Mouse (Mus musculus): Measurements from ENCODE around the gene Zfp763.
"Not testable (repeated sequence)": the region's sequence is repeated elsewhere in the genome, so short reads cannot be mapped to it uniquely, and the experiment has no call there.

Gene Zfp763

GRCm38 (mm10) chr17:33032900-33033891 lies at the start of gene Zfp763:
Gene Zfp763, minus strand, starts transcription at chr17:33033402.
- peak; percentile 72 to 75 for DNase-seq

- no peak for DNase-seq
Measured at GRCm38 (mm10) chr17:33067958-33068357, 34.8 kb upstream of the Zfp763 start, which contains the start of gene 4921501E09Rik. Gene 4921501E09Rik, minus strand, starts transcription at chr17:33068058.

DNA sequence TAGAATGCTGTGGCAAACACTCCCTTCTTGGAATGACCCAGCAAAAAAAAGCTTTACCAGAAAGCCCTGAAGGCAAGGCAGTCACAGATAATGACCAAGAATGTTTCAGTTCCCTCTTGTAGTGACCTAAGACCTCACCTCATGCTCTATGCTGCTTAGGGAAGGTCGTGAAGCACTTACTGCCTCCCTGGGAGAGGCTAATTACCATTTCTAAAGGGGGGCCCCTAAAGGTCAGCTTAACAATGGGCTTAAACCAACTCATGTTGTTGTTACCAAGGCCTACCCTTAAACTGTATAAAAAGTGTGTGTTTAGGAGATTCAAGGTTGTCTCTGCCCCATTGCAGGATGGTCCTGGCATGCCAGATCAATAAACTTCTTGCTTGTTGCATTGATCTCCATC lies 29.8 kb upstream of the Zfp763 start:
- DNase-seq = no peak

DNA sequence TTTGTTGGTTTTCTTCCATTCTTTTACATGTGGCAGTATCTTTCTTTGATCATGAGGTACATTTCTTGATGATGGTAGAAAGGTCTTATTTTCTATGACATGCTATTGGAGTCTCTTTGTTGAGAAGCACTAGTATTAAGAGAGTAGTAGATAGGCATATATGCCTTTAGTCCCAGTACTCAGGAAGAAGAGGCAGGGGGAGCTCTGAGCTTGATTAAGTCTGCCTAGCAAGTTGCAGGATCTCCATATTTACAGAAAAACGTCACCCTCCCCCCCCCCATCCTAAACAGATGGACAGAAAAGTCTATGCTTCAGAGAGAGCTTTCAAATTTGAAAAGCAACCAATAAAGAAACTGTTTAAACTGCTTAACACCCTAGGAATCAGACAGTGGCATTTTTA lies 25.6 kb upstream of the Zfp763 start:
- DNase-seq = no peak

DNA sequence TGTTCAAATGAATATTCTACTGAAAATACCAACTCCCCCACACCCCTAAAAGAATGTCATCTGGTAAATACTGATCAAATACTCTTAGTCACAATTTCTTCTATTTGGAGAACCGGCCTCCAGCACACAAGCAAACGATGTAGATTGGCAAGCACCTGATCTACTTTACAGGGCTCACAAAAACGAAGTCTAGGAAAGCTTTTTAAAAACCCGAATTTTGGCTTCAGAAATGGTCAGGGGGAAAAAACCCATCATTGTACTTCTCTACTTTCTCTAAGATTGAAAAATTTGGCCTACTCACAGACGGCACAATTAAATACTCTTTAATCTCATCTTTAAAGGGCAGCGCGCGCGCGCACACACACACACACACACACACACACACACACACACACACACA lies 826 bp downstream of the Zfp763 start:
- no peak for DNase-seq

DNA sequence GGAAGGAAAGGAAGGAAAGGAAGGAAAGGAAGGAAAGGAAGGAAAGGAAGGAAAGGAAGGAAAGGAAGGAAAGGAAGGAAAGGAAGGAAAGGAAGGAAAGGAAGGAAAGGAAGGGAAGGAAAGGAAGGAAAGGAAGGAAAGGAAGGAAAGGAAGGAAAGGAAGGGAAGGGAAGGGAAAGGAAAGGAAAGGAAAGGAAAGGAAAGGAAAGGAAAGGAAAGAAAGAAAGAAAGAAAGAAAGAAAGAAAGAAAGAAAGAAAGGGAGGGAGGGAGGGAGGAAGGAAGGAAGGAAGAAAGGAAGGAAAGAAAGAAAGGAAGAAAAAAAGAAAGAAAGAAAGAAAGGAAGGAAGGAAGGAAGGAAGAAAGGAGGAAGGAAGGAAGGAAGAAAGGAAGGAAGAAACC lies 12.8 kb downstream of the Zfp763 start:
- not testable (repeated sequence) for DNase-seq

GRCm38 (mm10) chr17:33008337-33008736 lies 24.9 kb downstream of the Zfp763 start:
- no peak for DNase-seq

DNA sequence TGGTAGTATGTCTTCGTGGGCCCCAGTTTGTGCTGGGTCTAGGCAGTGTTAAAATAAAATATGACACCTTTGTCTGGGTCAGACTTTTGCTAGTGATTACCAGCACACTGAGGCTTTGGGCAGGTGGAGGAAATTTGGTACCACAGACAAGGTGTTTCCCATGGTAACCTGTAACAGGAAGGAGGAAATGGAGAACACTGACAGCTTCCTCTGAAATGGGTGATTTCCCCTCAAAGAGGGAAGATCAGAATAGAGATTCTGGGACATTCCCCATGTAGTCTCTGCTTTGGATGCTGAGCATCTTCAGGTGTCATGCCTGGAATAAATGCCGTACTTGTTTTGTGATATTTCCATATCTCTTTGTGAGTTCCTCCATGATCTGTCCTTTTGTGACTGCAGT lies 34.7 kb downstream of the Zfp763 start:
- no peak for DNase-seq

- DNase-seq = peak; percentile 87 to 89
Measured at GRCm38 (mm10) chr17:32992699-32993474, 40.3 kb downstream of the Zfp763 start, which contains the start of gene Zfp952. Gene Zfp952, plus strand, starts transcription at chr17:32993129.

DNA sequence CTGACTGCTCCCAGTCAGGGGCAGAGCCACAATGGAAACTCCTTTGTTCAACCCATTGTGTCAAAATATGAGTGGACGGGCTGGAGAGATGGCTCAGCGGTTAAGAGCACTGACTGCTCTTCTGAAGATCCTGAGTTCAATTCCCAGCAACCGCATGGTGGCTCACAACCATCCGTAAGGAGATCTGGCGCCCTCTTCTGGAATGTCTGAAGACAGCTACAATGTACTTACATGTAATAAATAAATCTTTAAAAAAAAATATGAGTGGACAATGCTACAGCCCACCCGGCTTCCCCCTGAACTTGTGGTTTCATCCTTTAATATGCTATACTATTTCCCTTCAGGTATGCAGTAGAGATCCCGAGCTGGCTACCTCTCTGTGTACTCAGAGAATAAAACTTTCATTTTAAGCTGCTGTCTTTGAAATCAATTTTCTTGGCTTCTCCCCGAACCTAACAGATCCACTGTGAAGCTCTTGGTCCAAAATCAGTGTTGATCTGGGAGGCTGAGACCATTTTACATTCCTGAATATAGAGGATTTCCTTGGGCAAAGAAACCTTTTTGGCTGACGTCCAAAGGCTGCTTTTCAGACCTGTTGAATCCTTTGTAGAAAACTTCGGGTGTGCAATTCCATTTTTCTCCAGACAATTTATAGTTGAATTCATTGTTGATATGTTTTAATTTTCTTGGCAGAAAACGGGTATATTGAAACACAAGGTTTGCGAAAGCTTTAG lies 41.1 kb downstream of the Zfp763 start:
- peak in 1 of 2 experiments; percentile 38 for DNase-seq

DNA sequence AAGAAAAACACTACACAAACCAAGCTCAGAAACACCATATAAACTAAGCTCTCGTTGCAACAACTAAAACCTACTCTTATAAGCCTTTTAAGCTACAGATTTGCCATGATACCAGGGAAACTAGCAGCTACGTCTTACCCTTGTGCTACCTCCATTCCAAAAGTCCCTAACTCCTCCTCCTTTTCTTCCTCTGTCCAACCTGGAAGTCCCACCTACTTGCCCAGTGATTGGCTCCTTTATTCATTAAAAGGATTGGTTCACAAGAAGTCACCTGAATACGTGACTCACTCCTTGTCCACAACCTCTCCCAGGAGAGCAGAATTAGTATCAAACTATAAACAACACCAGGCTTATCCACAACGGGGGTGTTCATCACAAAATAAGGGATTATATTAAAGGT lies 46.9 kb downstream of the Zfp763 start:
- DNase-seq = no peak

DNA sequence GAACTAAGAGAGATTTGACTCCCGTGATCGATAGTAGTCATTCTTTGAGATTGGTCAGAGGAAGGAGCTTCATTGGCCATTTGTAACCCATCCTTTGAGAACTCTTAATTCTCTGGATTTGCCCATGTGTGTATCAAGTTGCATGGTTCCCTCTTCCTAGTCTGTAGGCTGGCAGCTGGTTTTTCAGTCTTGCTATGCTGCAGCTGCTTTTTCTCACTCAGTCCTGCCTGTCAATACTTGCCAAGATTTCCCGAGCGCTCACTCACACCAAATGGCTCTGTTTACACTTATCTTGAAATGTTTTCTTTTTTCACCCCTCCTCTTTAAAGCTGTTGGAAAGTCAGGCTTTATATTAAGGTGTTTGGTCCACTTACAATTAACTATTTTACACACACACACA lies 51.8 kb downstream of the Zfp763 start:
- no peak for DNase-seq

Data from lung, adult 18-20 months (tissue).